Mouse (Mus musculus) testis, adult 10 weeks (tissue): ENCODE data around the gene Tas2r139. TPM values are rescaled to one million over a fixed set of nuclear protein-coding genes. Genes with fewer than 3 reads are reported as not detected.

Experiments
- polyA plus RNA-seq: library from polyadenylated mRNA; stranded (reverse); fragments of 350-450 nt; fragmentation: Illumina TruSeq; extraction: RNeasy Lipid Tissue Mini Kit (QIAGEN cat#74804); gene quantifications from one replicate; pipeline ENCODE4 v1.2.3, GENCODE M21; 2014; ENCODE audit warnings: low read depth, low replicate concordance

Tas2r139 gene
- polyA plus RNA-seq, result not detected

GRCm38 (mm10) chr6:42140636-42141035 lies at the start of gene Tas2r139:
TSS of gene Tas2r139 (plus strand) at chr6:42140936.

Other genes with a start within 250 kb of the Tas2r139 start
- not detected for gene Sval1, start 189.3 kb upstream of the Tas2r139 start, polyA plus RNA-seq
- not detected for gene Sval3, start 172.8 kb upstream of the Tas2r139 start, polyA plus RNA-seq
- not detected for gene Sva, start 102.5 kb upstream of the Tas2r139 start, polyA plus RNA-seq
- gene Tas2r144, start 74.4 kb downstream of the Tas2r139 start, polyA plus RNA-seq, result not detected
- gene Gstk1, start 105.0 kb downstream of the Tas2r139 start, polyA plus RNA-seq, result 7.8 TPM
- not detected for gene Tmem139, start 121.0 kb downstream of the Tas2r139 start, polyA plus RNA-seq
- gene Casp2, start 124.0 kb downstream of the Tas2r139 start, polyA plus RNA-seq, result 9.7 TPM
- 0.77 TPM for gene Clcn1, start 145.7 kb downstream of the Tas2r139 start, polyA plus RNA-seq
- 0.50 TPM for gene Fam131b, start 183.7 kb downstream of the Tas2r139 start, polyA plus RNA-seq
- 0.85 TPM for gene Zyx, start 208.7 kb downstream of the Tas2r139 start, polyA plus RNA-seq
- not detected for gene Epha1, start 232.3 kb downstream of the Tas2r139 start, polyA plus RNA-seq